Mouse (Mus musculus) erythroblast, embryonic 14.5 days (primary cell): ENCODE data around the gene Actr3.

ENCODE experiments used
- GATA1 ChIP-seq: IDR thresholded peaks from 2 replicates; pipeline ENCODE4 v1.6.1; 2012; ENCODE audit warnings: low read length, inconsistent platforms, mixed read lengths
- TAL1 ChIP-seq: IDR thresholded peaks from 3 replicates; pipeline ENCODE4 v1.6.1; 2012; ENCODE audit warnings: low read length, inconsistent platforms, mixed read lengths

- TF ChIP-seq GATA1 (no peak), TAL1 (no peak)
Observed at GRCm38 (mm10) chr1:125419906-125420305, 15.6 kb downstream of the Actr3 start.
